Mouse (Mus musculus): ENCODE measurements around the gene Sptb. TPM values are rescaled to one million over a fixed set of nuclear protein-coding genes. Genes with fewer than 3 reads are reported as not detected.

Gene Sptb
- 2.3 and 3.3 TPM in 2 replicates for polyA plus RNA-seq (2014; fragmentation: Nextera tagmentation; extraction: Ambion mirVana)

GRCm38 (mm10) chr12:76710351-76711100 is at the start of gene Sptb:
TSS of gene Sptb (minus strand) at chr12:76710547.
- peak; percentile 32 for DNase-seq (ENCODE audit: low spot score)
- Histone ChIP-seq H3K9ac (ENCODE audit: low read depth, low read length) (peak within 1 kb of the TSS; percentile 56), H3K4me3 (ENCODE audit: low read depth, low read length) (peak within 1 kb of the TSS; percentile 67), H3K9me3 (ENCODE audit: control insufficient read depth, low read length) (no peaks in the 10 kb centered on the region), H3K27ac (replicated peaks; ENCODE audit: low read depth, low read length) (no peak within 1 kb of the TSS), H3K4me2 (ENCODE audit: low read depth, low read length) (peak within 1 kb of the TSS; percentile 100), H3K4me1 (ENCODE audit: control insufficient read depth, insufficient read depth, low read length) (peaks cover 11% of the 10 kb centered on the region; the same call in 1 of the 2 replicates), H3K27me3 (replicated peaks; ENCODE audit: control insufficient read depth, insufficient read depth, low read length) (peaks cover 70% of the 10 kb centered on the region), H3K36me3 (ENCODE audit: control insufficient read depth, insufficient read depth, low read length) (no peaks in the 10 kb centered on the region)
- peak; percentile 77 for ATAC-seq (ENCODE audit: low read depth)
- WGBS, result under 1% methylated on average over 29 of the region's 40 CpGs

GRCm38 (mm10) chr12:76752652-76753318 is 42.4 kb upstream of the Sptb start:
- ATAC-seq (ENCODE audit: low read depth) (0 out of 2 replicates have a peak, but pooled peaks have one; percentile 63), DNase-seq (ENCODE audit: low spot score) (peak; percentile 54)
- Histone ChIP-seq H3K27me3 (replicated peaks; ENCODE audit: control insufficient read depth, insufficient read depth, low read length) (no peaks in the 10 kb centered on the region), H3K27ac (replicated peaks; ENCODE audit: low read depth, low read length) (no peak overlapping the region), H3K9me3 (ENCODE audit: control insufficient read depth, low read length) (no peaks in the 10 kb centered on the region), H3K4me2 (ENCODE audit: low read depth, low read length) (no peak overlapping the region), H3K36me3 (ENCODE audit: control insufficient read depth, insufficient read depth, low read length) (no peaks in the 10 kb centered on the region), H3K4me1 (ENCODE audit: control insufficient read depth, insufficient read depth, low read length) (no peaks in the 10 kb centered on the region), H3K9ac (ENCODE audit: low read depth, low read length) (no peak overlapping the region), H3K4me3 (ENCODE audit: low read depth, low read length) (no peak overlapping the region)
- WGBS, result 45% methylated on average over 14 of the region's 14 CpGs

DNA sequence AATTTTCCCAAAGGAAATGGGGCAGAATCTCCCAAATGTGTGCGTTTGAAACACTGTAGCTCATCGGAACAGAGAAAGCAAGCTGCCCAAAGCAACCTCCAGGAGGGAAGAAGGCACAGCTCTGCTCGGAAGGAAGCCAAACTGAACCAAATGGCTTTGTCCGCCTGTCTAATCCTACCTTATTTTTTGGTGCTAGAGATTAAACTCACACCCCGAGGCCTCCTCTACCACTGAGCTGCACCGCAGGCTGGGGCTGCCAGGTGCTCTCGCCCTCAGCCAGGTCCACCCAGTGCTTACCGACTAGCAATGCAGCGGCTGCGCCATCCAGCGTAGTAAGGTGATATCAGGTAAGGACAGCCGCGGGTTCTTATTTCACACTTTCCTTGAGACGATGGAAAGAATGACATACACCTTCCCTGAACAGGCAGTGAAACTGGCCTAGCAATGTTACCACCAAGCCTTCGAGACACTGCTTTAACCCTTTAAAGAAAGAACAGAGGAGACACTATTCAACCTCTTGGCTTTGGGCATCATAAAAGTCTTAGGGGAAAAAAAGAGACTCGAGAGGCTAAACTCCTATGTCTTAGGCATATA is 40.6 kb upstream of the Sptb start:
- Histone ChIP-seq H3K4me1 (ENCODE audit: control insufficient read depth, insufficient read depth, low read length) (no peaks in the 10 kb centered on the region), H3K9ac (ENCODE audit: low read depth, low read length) (no peak overlapping the region), H3K9me3 (ENCODE audit: control insufficient read depth, low read length) (no peaks in the 10 kb centered on the region), H3K27ac (replicated peaks; ENCODE audit: low read depth, low read length) (no peak overlapping the region), H3K36me3 (ENCODE audit: control insufficient read depth, insufficient read depth, low read length) (no peaks in the 10 kb centered on the region), H3K4me2 (ENCODE audit: low read depth, low read length) (no peak overlapping the region), H3K4me3 (ENCODE audit: low read depth, low read length) (no peak overlapping the region), H3K27me3 (replicated peaks; ENCODE audit: control insufficient read depth, insufficient read depth, low read length) (no peaks in the 10 kb centered on the region)
- WGBS, result 70% methylated on average over 16 of the region's 16 CpGs
- DNase-seq (ENCODE audit: low spot score) (peak; percentile 16), ATAC-seq (ENCODE audit: low read depth) (peak; percentile 77; the same call in 1 of the 2 replicates)

DNA sequence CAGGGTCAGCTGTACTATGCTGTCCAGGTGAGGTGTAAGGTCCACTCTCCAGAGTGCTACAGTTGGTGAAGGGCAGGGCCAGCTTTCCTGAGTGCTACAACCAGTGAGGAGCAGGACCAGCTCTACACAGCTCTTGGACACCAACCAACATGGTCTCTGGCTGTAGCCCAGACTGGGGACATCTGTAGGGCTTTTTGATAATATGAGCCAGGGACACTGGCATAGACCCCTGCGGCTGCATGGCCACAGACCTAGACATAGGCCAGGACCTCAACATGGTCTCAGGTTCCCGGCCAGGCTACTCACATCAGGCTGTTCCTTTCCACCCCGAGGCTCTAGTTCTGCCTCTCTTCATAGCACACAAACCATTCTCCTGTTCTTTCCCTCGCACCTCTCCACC is 17.6 kb upstream of the Sptb start:
- Histone ChIP-seq H3K9me3 (ENCODE audit: control insufficient read depth, low read length) (peaks cover 2% of the 10 kb centered on the region; the same call in 1 of the 2 replicates), H3K9ac (ENCODE audit: low read depth, low read length) (no peak overlapping the region), H3K4me2 (ENCODE audit: low read depth, low read length) (no peak overlapping the region), H3K27me3 (replicated peaks; ENCODE audit: control insufficient read depth, insufficient read depth, low read length) (no peaks in the 10 kb centered on the region), H3K36me3 (ENCODE audit: control insufficient read depth, insufficient read depth, low read length) (no peaks in the 10 kb centered on the region), H3K27ac (replicated peaks; ENCODE audit: low read depth, low read length) (no peak overlapping the region), H3K4me1 (ENCODE audit: control insufficient read depth, insufficient read depth, low read length) (no peaks in the 10 kb centered on the region), H3K4me3 (ENCODE audit: low read depth, low read length) (no peak overlapping the region)
- no peak for DNase-seq (ENCODE audit: low spot score)
- ATAC-seq (ENCODE audit: low read depth), result no peak
- WGBS, result 85% methylated on average over 4 of the region's 4 CpGs

GRCm38 (mm10) chr12:76722026-76722425 is 11.7 kb upstream of the Sptb start:
- DNase-seq (ENCODE audit: low spot score) (no peak), ATAC-seq (ENCODE audit: low read depth) (no peak)
- no peak overlapping the region for H3K27ac ChIP-seq (replicated peaks; ENCODE audit: low read depth, low read length)
- H3K4me2 ChIP-seq (ENCODE audit: low read depth, low read length), result no peak overlapping the region
- no peaks in the 10 kb centered on the region for H3K27me3 ChIP-seq (replicated peaks; ENCODE audit: control insufficient read depth, insufficient read depth, low read length)
- 66% methylated on average over 3 of the region's 3 CpGs for WGBS
- H3K4me3 ChIP-seq (ENCODE audit: low read depth, low read length), result no peak overlapping the region
- H3K9me3 ChIP-seq (ENCODE audit: control insufficient read depth, low read length), result no peaks in the 10 kb centered on the region
- no peaks in the 10 kb centered on the region for H3K4me1 ChIP-seq (ENCODE audit: control insufficient read depth, insufficient read depth, low read length)
- no peaks in the 10 kb centered on the region for H3K36me3 ChIP-seq (ENCODE audit: control insufficient read depth, insufficient read depth, low read length)
- no peak overlapping the region for H3K9ac ChIP-seq (ENCODE audit: low read depth, low read length)

GRCm38 (mm10) chr12:76720572-76720971 is 10.2 kb upstream of the Sptb start:
- H3K9ac ChIP-seq (ENCODE audit: low read depth, low read length), result no peak overlapping the region
- no peak overlapping the region for H3K27ac ChIP-seq (replicated peaks; ENCODE audit: low read depth, low read length)
- H3K4me1 ChIP-seq (ENCODE audit: control insufficient read depth, insufficient read depth, low read length), result no peaks in the 10 kb centered on the region
- ATAC-seq (ENCODE audit: low read depth), result no peak
- H3K4me2 ChIP-seq (ENCODE audit: low read depth, low read length), result no peak overlapping the region
- no peak overlapping the region for H3K4me3 ChIP-seq (ENCODE audit: low read depth, low read length)
- DNase-seq (ENCODE audit: low spot score), result peak; percentile 35
- no peaks in the 10 kb centered on the region for H3K9me3 ChIP-seq (ENCODE audit: control insufficient read depth, low read length)
- H3K27me3 ChIP-seq (replicated peaks; ENCODE audit: control insufficient read depth, insufficient read depth, low read length), result no peaks in the 10 kb centered on the region
- H3K36me3 ChIP-seq (ENCODE audit: control insufficient read depth, insufficient read depth, low read length), result no peaks in the 10 kb centered on the region

GRCm38 (mm10) chr12:76718384-76718783 is 8.0 kb upstream of the Sptb start:
- no peaks in the 10 kb centered on the region for H3K9me3 ChIP-seq (ENCODE audit: control insufficient read depth, low read length)
- H3K36me3 ChIP-seq (ENCODE audit: control insufficient read depth, insufficient read depth, low read length), result no peaks in the 10 kb centered on the region
- no peak overlapping the region for H3K27ac ChIP-seq (replicated peaks; ENCODE audit: low read depth, low read length)
- H3K27me3 ChIP-seq (replicated peaks; ENCODE audit: control insufficient read depth, insufficient read depth, low read length), result peaks cover 8% of the 10 kb centered on the region; the same call in 1 of the 2 replicates
- H3K4me2 ChIP-seq (ENCODE audit: low read depth, low read length), result no peak overlapping the region
- H3K4me3 ChIP-seq (ENCODE audit: low read depth, low read length), result no peak overlapping the region
- H3K9ac ChIP-seq (ENCODE audit: low read depth, low read length), result no peak overlapping the region
- ATAC-seq (ENCODE audit: low read depth), result no peak
- DNase-seq (ENCODE audit: low spot score), result no peak
- no peaks in the 10 kb centered on the region for H3K4me1 ChIP-seq (ENCODE audit: control insufficient read depth, insufficient read depth, low read length)
- WGBS, result 84% methylated on average over 4 of the region's 4 CpGs

DNA sequence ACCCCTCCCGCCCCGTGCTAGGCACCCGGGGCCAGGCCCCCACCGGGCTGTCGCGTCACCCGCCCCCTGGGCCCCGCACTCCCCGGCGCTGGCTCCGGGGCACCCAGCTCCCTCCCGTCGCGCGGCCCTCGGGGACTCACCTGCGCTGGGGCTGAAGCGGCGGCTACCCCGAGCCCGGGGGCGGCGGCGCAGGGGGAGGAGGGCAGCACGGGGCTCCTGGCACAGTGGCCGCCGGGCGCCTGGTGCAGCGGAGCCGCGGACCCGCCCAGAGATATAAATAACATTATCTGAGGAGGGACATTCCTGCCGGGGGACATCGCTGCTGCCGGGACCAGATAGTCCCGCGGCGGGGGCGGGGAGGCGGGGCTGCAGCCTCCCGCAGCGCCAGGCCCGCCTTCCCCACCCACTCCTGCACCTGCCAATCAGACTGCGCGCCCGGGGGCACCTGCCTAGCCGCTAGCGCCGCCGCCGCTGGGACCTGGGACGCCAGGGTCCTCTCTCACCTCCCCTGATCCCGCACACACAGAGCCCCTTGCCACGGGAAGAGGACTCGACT is 474 bp downstream of the Sptb start:
- Histone ChIP-seq H3K27ac (replicated peaks; ENCODE audit: low read depth, low read length) (no peak overlapping the region), H3K4me2 (ENCODE audit: low read depth, low read length) (peak overlapping the region; percentile 100), H3K36me3 (ENCODE audit: control insufficient read depth, insufficient read depth, low read length) (no peaks in the 10 kb centered on the region), H3K9ac (ENCODE audit: low read depth, low read length) (peak overlapping the region; percentile 56), H3K4me1 (ENCODE audit: control insufficient read depth, insufficient read depth, low read length) (peaks cover 11% of the 10 kb centered on the region; the same call in 1 of the 2 replicates), H3K4me3 (ENCODE audit: low read depth, low read length) (peak overlapping the region; percentile 67), H3K9me3 (ENCODE audit: control insufficient read depth, low read length) (no peaks in the 10 kb centered on the region), H3K27me3 (replicated peaks; ENCODE audit: control insufficient read depth, insufficient read depth, low read length) (peaks cover 70% of the 10 kb centered on the region)
- DNase-seq (ENCODE audit: low spot score) (peak; percentile 47), ATAC-seq (ENCODE audit: low read depth) (peak; percentile 82)
- 0% methylated on average over 14 of the region's 55 CpGs for WGBS

Data from embryonic facial prominence, embryonic 14.5 days (tissue).